Mouse (Mus musculus): ENCODE results near the gene Hist1h3b. TPM values are rescaled to one million over a fixed set of nuclear protein-coding genes. Genes with fewer than 3 reads are reported as not detected.
"Not testable (repeated sequence)": the region's sequence is repeated elsewhere in the genome, so short reads cannot be mapped to it uniquely, and the experiment has no call there.

Hist1h3b gene
- polyA plus RNA-seq, 1 experiment from 2014 or later: 19.6 TPM

DNA sequence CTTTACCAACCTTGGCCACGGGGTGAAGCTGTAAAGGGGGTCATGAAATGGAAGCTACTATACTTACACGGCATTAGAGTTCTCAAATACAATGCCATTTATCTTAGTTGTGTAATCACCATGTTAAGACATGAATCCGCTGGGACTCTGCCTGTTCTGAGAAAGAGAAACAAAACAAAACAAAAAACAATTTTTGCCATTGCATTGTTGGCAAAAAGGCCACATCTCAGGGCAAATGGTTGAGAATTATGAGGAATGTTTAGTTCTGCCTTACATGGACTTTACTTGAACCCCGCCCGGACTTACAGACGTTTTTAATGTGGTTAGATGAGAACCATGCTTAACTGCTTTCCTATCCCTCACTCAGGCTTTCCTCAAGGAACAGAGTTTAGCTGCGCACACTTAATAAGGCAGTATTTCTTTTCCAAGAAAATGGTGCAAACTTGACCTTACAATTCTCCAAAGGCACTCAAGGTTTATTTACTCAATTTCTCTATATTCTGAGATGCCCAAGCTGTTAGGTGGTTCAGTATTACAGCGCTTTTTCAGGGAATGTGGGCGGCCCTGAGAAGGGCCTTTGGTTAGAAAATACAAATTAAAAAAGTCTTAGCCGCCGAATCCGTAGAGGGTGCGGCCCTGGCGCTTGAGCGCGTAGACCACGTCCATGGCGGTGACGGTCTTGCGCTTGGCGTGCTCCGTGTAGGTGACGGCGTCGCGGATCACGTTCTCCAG lies 8.3 kb downstream of the Hist1h3b start:
- peak overlapping the region; percentile 53 for H3K4me3 ChIP-seq
- WGBS: 1% methylated on average over 24 of the region's 27 CpGs
- no peaks in the 10 kb centered on the region for H3K9me3 ChIP-seq (replicated peaks)
- peak overlapping the region; percentile 85 for H3K27ac ChIP-seq
- H3K4me1 ChIP-seq: peaks cover 41% of the 10 kb centered on the region
- no peaks in the 10 kb centered on the region for H3K36me3 ChIP-seq (ENCODE audit: poor library complexity, severe bottlenecking)
- H3K9ac ChIP-seq: peak overlapping the region; percentile 74
- ATAC-seq: no peak; the same call in 1 of the 2 replicates
- no peaks in the 10 kb centered on the region for H3K27me3 ChIP-seq
- H3K4me2 ChIP-seq: peak overlapping the region; percentile 78

DNA sequence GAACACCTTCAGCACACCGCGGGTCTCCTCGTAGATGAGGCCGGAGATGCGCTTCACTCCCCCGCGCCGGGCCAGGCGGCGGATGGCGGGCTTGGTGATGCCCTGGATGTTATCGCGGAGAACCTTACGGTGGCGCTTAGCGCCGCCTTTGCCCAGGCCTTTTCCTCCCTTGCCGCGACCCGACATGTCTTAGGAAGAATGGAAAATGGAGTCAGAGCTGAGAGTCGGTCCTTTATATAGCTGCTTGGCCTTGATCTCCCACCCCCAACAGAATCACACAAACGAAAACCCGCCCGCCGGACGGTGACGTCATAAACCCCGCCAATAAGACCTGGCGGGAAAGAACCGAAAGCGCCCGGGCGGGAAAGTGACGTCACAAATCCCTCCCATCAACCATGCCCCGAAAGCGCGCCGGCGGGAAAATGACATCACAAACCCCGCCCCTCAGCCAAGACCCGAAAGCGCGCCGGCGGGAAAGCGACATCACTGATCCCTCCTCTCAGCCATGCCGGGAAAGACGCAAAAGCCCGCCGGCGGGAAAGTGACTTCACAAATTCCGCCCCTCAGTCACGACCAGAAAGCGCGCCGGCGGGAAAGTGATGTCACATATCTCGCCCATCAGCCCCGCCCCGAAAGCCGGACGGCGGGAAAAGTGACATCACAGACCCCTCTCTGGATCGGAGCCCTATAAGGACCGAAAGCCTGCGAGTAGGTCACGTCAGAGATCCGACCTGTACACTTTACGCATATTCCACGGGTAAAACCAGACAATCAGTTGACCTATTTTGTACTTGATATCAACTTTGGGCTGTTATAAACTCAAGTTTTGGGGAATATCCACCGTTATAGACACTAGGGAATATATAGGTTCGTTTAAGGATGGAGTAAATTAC lies 9.2 kb downstream of the Hist1h3b start, which contains the start of gene Hist1h4a:
TSS of gene Hist1h4a (minus strand) at position 259 of the 893 bp plus-strand sequence.
- Histone ChIP-seq H3K36me3 (ENCODE audit: poor library complexity, severe bottlenecking) (no peaks in the 10 kb centered on the region), H3K27ac (peak within 1 kb of the TSS; percentile 85), H3K27me3 (no peaks in the 10 kb centered on the region), H3K9ac (peak within 1 kb of the TSS; percentile 74), H3K4me2 (peak within 1 kb of the TSS; percentile 78), H3K4me1 (peaks cover 39% of the 10 kb centered on the region), H3K9me3 (replicated peaks) (no peaks in the 10 kb centered on the region), H3K4me3 (peak within 1 kb of the TSS; percentile 53)
- WGBS: under 1% methylated on average over 61 of the region's 72 CpGs
- peak; percentile 76 for ATAC-seq

DNA sequence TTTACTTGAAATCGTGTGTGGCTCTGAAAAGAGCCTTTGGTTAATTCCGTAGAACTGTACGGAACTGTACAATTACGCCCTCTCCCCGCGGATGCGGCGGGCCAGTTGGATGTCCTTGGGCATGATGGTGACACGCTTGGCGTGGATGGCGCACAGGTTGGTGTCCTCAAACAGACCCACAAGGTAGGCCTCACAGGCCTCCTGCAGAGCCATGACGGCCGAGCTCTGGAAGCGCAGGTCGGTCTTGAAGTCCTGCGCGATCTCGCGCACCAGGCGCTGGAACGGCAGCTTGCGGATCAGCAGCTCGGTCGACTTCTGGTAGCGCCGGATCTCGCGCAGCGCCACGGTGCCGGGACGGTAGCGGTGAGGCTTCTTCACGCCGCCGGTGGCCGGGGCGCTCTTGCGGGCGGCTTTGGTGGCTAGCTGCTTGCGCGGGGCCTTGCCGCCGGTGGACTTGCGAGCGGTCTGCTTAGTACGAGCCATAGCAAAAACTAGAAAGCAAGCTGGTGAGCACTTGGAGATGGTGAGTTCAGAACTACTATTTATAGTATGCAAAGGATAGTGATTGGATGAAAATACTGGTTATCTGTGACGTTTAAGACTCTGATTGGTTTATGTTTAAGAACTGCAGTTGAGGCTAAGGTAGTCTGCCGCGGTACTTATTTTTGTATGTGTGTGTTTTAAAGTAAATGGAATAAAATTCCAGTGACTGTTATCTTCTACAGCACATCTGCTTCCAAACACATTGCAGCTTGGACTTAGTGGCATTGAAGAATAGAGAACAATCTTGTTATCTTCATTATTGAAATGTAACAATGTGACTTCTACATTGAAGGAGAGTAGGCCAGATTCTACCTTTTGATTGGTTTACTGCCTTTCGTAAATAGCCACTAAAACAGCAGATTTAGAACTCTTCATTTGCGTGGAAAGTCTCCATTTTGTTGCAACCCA lies 10.1 kb downstream of the Hist1h3b start, which contains the start of gene Hist1h3a:
TSS of gene Hist1h3a (minus strand) at position 516 of the 951 bp plus-strand sequence.
- under 1% methylated on average over 30 of the region's 52 CpGs for WGBS
- H3K27ac ChIP-seq: peak within 1 kb of the TSS; percentile 85
- peak within 1 kb of the TSS; percentile 66 for H3K9ac ChIP-seq
- H3K4me2 ChIP-seq: peak within 1 kb of the TSS; percentile 78
- not testable (repeated sequence) for H3K27me3 ChIP-seq; H3K36me3 ChIP-seq (ENCODE audit: poor library complexity, severe bottlenecking); H3K9me3 ChIP-seq (replicated peaks)
- peak within 1 kb of the TSS; percentile 53 for H3K4me3 ChIP-seq
- peak; percentile 79 for ATAC-seq
- H3K4me1 ChIP-seq: peaks cover 38% of the 10 kb centered on the region

DNA sequence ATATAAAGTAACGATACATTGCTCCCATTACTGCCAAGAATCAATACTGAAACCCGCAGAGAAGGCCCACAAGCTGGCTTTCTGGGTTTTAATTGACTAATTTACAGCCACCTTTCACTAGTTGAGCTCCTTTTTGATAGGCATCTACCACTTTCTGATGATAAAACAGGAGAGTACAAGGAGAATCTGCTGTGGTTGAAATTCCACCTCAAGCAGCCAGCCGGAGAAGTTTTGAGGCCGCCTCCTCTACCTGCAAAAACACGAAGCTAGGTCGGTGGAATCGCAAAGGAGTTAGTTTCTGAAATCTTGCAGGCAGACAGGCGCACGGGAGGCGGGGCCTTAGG lies 11.1 kb downstream of the Hist1h3b start:
- Histone ChIP-seq H3K4me1 (peaks cover 30% of the 10 kb centered on the region), H3K4me2 (peak overlapping the region; percentile 78), H3K27ac (peak overlapping the region; percentile 85), H3K36me3 (ENCODE audit: poor library complexity, severe bottlenecking) (no peaks in the 10 kb centered on the region), H3K9ac (peak overlapping the region; percentile 80; the same call in 1 of the 2 replicates), H3K27me3 (no peaks in the 10 kb centered on the region), H3K4me3 (peak overlapping the region; percentile 53), H3K9me3 (replicated peaks) (no peaks in the 10 kb centered on the region)
- no peak for ATAC-seq
- WGBS: under 1% methylated on average over 10 of the region's 10 CpGs

DNA sequence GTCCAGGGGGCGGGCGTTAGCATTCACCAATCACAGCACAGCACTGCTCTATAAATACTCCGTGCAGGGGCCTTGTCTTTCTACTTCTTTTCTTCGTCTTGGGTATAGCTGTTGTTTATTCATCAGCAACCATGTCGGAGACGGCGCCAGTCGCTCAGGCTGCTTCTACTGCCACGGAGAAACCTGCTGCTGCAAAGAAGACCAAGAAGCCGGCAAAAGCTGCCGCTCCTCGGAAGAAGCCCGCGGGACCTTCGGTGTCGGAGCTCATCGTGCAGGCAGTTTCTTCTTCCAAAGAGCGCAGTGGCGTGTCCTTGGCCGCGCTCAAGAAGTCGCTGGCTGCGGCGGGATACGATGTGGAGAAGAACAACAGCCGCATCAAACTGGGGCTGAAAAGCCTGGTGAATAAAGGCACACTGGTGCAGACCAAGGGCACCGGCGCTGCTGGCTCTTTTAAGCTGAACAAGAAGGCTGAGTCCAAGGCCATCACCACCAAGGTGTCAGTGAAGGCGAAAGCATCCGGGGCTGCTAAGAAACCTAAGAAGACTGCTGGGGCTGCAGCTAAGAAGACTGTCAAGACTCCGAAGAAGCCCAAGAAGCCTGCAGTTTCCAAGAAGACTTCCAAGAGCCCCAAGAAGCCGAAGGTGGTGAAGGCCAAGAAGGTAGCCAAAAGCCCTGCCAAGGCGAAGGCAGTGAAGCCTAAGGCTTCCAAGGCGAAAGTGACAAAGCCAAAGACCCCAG lies 11.7 kb downstream of the Hist1h3b start, which contains the start of gene Hist1h1a:
TSS of gene Hist1h1a (plus strand) at position 81 of the 738 bp plus-strand sequence.
- Histone ChIP-seq H3K9ac (peak within 1 kb of the TSS; percentile 80), H3K4me2 (peak within 1 kb of the TSS; percentile 78), H3K36me3 (ENCODE audit: poor library complexity, severe bottlenecking) (no peaks in the 10 kb centered on the region), H3K9me3 (replicated peaks) (no peaks in the 10 kb centered on the region), H3K27ac (peak within 1 kb of the TSS; percentile 85), H3K4me3 (peak within 1 kb of the TSS; percentile 53), H3K4me1 (peaks cover 30% of the 10 kb centered on the region), H3K27me3 (no peaks in the 10 kb centered on the region)
- ATAC-seq: peak; percentile 74
- WGBS: 2% methylated on average over 34 of the region's 34 CpGs

DNA sequence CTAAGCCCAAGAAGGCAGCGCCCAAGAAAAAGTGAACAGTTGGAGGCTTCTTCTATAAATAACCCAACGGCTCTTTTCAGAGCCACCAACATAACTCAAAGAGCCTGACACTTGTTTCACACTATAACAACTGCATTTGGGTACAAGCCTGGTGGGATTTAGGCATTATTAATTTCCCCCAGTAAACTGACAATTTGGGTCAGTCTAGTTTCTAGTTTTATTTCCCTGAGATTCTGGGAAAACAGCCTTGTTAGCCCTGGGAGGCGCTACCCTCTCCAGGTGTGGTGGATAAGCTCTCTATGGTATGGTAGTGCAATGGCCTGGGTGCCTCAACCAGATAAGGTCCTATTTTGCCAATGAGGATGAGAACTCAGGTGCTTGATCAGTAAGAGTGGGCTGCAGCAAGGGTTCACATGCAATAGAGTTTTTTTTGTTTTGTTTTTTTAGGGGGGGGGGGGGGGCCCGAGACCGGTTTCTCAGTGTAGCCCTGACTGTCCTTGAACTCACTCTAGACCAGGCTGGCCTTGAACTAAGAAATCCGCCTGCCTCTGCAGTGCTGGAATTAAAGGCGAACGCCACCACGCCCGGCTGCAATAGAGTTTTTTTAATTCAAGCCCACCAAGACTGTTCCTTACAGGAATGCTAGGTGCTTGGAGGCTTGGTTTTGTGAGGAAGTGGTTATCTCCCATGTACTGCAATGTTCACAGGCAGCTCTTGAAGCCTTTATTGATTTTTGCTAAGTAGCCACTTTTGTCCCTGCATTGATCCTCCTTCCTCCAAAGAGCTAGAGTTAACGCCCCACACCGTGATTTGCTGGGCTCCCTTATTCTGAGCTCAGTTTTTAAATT lies 12.5 kb downstream of the Hist1h3b start:
- Histone ChIP-seq H3K9me3 (replicated peaks) (no peaks in the 10 kb centered on the region), H3K4me3 (peak overlapping the region; percentile 53), H3K4me1 (peaks cover 30% of the 10 kb centered on the region), H3K9ac (peak overlapping the region; percentile 80), H3K4me2 (peak overlapping the region; percentile 78), H3K27me3 (no peaks in the 10 kb centered on the region), H3K27ac (peak overlapping the region; percentile 85), H3K36me3 (ENCODE audit: poor library complexity, severe bottlenecking) (no peaks in the 10 kb centered on the region)
- WGBS: 34% methylated on average over 12 of the region's 12 CpGs
- no peak for ATAC-seq

DNA sequence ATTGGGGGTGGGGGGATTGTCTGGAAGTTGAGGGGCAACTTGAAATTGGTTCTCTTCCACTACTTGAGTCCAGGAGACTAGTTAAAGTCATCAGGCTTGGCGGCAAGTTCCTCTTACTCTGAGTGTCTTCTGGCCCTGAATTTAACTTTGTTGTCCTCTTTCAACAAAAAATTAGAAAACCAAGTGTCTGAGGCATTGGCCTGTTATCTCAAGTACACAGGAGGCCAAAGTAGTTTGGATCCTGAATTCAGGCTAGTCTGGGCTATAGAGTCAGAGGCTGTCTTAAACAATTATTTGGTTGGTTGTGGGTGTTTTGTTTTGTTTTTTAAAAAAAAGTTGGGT lies 13.1 kb downstream of the Hist1h3b start:
- Histone ChIP-seq H3K36me3 (ENCODE audit: poor library complexity, severe bottlenecking) (no peaks in the 10 kb centered on the region), H3K9me3 (replicated peaks) (no peaks in the 10 kb centered on the region), H3K9ac (no peak overlapping the region), H3K4me1 (peaks cover 24% of the 10 kb centered on the region), H3K27ac (no peak overlapping the region), H3K27me3 (no peaks in the 10 kb centered on the region), H3K4me3 (no peak overlapping the region), H3K4me2 (no peak overlapping the region)
- 61% methylated on average over 1 of the region's 1 CpGs for WGBS
- ATAC-seq: no peak

DNA sequence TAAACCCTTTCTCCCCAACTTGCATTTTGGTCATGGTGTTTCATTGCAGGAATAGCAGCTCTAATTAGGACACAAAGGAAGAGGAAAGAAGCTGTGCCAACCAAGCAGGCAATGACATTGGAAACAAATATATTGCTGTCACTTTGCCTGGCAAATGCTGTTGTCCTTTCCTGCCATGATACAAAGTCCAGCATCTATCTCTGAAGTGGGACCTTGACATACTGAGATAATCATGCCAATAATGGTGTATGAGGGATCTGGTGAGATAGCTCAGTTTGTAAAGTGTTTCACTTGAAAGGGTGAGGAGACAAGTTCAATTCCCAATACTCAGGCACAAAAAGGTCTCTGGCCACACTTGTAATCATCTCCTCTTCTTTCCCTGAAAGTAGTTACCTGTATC lies 14.7 kb downstream of the Hist1h3b start:
- Histone ChIP-seq H3K27me3 (no peaks in the 10 kb centered on the region), H3K4me1 (peaks cover 16% of the 10 kb centered on the region), H3K9ac (no peak overlapping the region), H3K36me3 (ENCODE audit: poor library complexity, severe bottlenecking) (no peaks in the 10 kb centered on the region), H3K4me2 (no peak overlapping the region), H3K27ac (no peak overlapping the region), H3K4me3 (no peak overlapping the region), H3K9me3 (replicated peaks) (no peaks in the 10 kb centered on the region)
- no peak for ATAC-seq

DNA sequence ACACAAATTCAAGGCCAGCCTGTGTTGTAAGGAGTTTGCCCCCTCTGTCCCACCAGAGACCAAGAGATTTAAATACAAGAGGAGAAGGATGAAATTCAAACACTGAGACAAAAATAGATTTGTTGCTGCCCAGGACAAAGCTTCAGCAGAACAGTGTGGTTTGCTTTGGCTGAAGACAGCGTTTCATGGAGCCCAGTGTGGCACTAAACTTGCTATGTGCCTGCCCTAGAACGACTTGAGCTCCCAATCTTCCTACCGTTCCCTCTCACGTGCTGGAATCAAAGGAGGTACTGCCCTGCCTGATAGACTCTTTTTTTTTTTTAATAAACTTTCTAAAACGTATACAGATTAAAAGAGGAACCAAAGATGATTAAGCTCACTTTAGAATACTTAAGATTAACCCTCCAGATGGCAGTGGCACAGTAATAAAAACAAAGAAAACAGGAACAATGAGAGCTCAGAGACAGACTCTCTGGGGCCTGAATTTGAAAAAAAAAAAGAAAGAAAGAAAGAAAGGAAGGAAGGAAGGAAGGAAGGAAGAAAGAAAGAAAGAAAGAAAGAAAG lies 16.8 kb downstream of the Hist1h3b start:
- Histone ChIP-seq H3K4me1 (peaks cover 11% of the 10 kb centered on the region), H3K27ac (no peak overlapping the region), H3K36me3 (ENCODE audit: poor library complexity, severe bottlenecking) (no peaks in the 10 kb centered on the region), H3K4me3 (no peak overlapping the region), H3K4me2 (no peak overlapping the region), H3K27me3 (no peaks in the 10 kb centered on the region), H3K9me3 (replicated peaks) (no peaks in the 10 kb centered on the region), H3K9ac (no peak overlapping the region)
- WGBS: 35% methylated on average over 5 of the region's 5 CpGs
- ATAC-seq: no peak

DNA sequence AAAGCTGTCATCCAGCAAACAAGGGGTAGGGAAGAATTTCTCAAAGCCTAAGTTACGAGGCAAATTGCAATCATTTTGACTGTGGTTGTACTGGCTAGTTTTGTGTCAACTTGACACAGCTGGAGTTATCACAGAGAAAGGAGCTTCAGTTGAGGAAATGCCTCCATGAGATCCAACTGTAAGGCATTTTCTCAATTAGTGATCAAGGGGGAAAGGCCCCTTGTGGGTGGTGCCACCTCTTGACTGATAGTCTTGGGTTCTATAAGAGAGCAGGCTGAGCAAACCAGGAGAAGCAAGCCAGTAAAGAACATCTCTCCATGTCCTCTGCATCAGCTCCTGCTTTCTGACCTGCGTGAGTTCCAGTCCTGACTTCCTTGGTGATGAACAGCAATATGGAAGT lies 17.5 kb downstream of the Hist1h3b start, which contains the start of gene Trim38:
TSS of gene Trim38 (plus strand) at position 301 of the 400 bp plus-strand sequence.
- not testable (repeated sequence) for ATAC-seq, H3K4me1 ChIP-seq
- WGBS: 88% methylated on average over 2 of the region's 2 CpGs

More for the DNA sequence above, 17.5 kb downstream of the Hist1h3b start, which contains the start of gene Trim38:
- not testable (repeated sequence) for H3K27me3 ChIP-seq; H3K9me3 ChIP-seq (replicated peaks); H3K36me3 ChIP-seq (ENCODE audit: poor library complexity, severe bottlenecking); H3K4me3 ChIP-seq; H3K4me2 ChIP-seq; H3K9ac ChIP-seq; H3K27ac ChIP-seq
